ENCODE assay signal across 13 mouse cellular contexts in genomic region chr1:83181418-83181817, GRCm38 (mm10). TPM values are rescaled to one million over a fixed set of nuclear protein-coding genes. Genes with fewer than 3 reads are reported as not detected.
DNase-seq lines count a peak whose midpoint lies in the region; ATAC-seq and TF ChIP-seq lines count a peak whose summit lies in the region.
"Had no signal": no experiment of that assay in that cellular context is flagged by ENCODE, and none has a peak within 500 bp of the region (broad histone marks: within the 10 kb centered on the region; RNA-seq: fewer than 3 reads in every experiment).

No protein-coding gene starts in this region.

- no peak overlapping the region for H3K9ac ChIP-seq in intestine, postnatal 0 days (ENCODE audit: low read depth, low read length)
- no peak overlapping the region for H3K9ac ChIP-seq in intestine, embryonic 16.5 days (ENCODE audit: low read depth, low read length)
- H3K9ac ChIP-seq: limb, embryonic 12.5 days had no signal

- no peaks in the 10 kb centered on the region for H3K9me3 ChIP-seq in intestine, postnatal 0 days (ENCODE audit: control insufficient read depth)
- no peaks in the 10 kb centered on the region for H3K9me3 ChIP-seq in intestine, embryonic 16.5 days (ENCODE audit: control insufficient read depth, low read length)
- H3K9me3 ChIP-seq: limb, embryonic 12.5 days had no signal

- H3K4me2 ChIP-seq in intestine, postnatal 0 days (replicated peaks; ENCODE audit: low read depth), result no peak overlapping the region
- H3K4me2 ChIP-seq in intestine, embryonic 16.5 days (ENCODE audit: low read depth, low read length), result no peak overlapping the region
- H3K4me2 ChIP-seq: limb, embryonic 12.5 days had no signal

- no peaks in the 10 kb centered on the region for H3K36me3 ChIP-seq in intestine, postnatal 0 days (ENCODE audit: control insufficient read depth, insufficient read depth)
- no peaks in the 10 kb centered on the region for H3K36me3 ChIP-seq in intestine, embryonic 16.5 days (ENCODE audit: control insufficient read depth, insufficient read depth, low read length)
- H3K36me3 ChIP-seq: limb, embryonic 12.5 days had no signal

- H3K27me3 ChIP-seq in intestine, postnatal 0 days (replicated peaks; ENCODE audit: control insufficient read depth, insufficient read depth, low read length), result no peaks in the 10 kb centered on the region
- no peaks in the 10 kb centered on the region for H3K27me3 ChIP-seq in intestine, embryonic 16.5 days (replicated peaks; ENCODE audit: control insufficient read depth, insufficient read depth, low read length)
- H3K27me3 ChIP-seq: limb, embryonic 12.5 days had no signal

- ATAC-seq in intestine, postnatal 0 days, result no peak
- no peak for ATAC-seq in intestine, embryonic 16.5 days
- no peak for ATAC-seq in granulocyte monocyte progenitor cell, adult 5-6 weeks (replicated peaks; ENCODE audit: poor library complexity, severe bottlenecking)

- peak; percentile 16 for DNase-seq in right cerebral cortex, adult 18-20 months
- DNase-seq in right cerebral cortex, postnatal 36 days (ENCODE audit: low spot score in 2 of 2), result no peak
- DNase-seq in embryo, embryonic 11 days, result peak; percentile 38
- DNase-seq in adrenal gland, postnatal 14 days, result no peak
- no peak for DNase-seq in Muller cell, postnatal 12 days (ENCODE audit: inconsistent ontology term)
- DNase-seq: gastrocnemius, postnatal 10 days; kidney, adult 18-20 months; thymus, postnatal 36 days had no signal

- 66% methylated on average over 4 of the region's 4 CpGs for WGBS in intestine, postnatal 0 days
- 69% methylated on average over 4 of the region's 4 CpGs for WGBS in intestine, embryonic 16.5 days

- TF ChIP-seq CTCF in intestine, postnatal 0 days (IDR thresholded peaks at IDR 0.05; ENCODE audit: low read depth), result peak; percentile 67

- H3K4me1 ChIP-seq in intestine, postnatal 0 days (replicated peaks; ENCODE audit: control insufficient read depth, insufficient read depth, low read length), result no peaks in the 10 kb centered on the region
- no peaks in the 10 kb centered on the region for H3K4me1 ChIP-seq in intestine, embryonic 16.5 days (ENCODE audit: control insufficient read depth, insufficient read depth, low read length)
- H3K4me1 ChIP-seq: limb, embryonic 12.5 days had no signal

- no peak overlapping the region for H3K27ac ChIP-seq in intestine, postnatal 0 days (ENCODE audit: low read depth, low read length)
- H3K27ac ChIP-seq in intestine, embryonic 16.5 days (ENCODE audit: low read length), result no peak overlapping the region
- H3K27ac ChIP-seq: limb, embryonic 12.5 days had no signal

- no peak overlapping the region for H3K4me3 ChIP-seq in intestine, postnatal 0 days (ENCODE audit: low read depth, low read length)
- H3K4me3 ChIP-seq in intestine, embryonic 16.5 days (ENCODE audit: low read length), result no peak overlapping the region
- H3K4me3 ChIP-seq: limb, embryonic 12.5 days had no signal

RNA-seq across cellular contexts. Expression of gene Daw1, which starts 21.9 kb away (rescaled TPM):
- polyA plus RNA-seq in intestine, postnatal 0 days (2015; fragmentation: Nextera tagmentation; extraction: Ambion mirVana), result not detected in 2 replicates
- polyA plus RNA-seq in intestine, embryonic 16.5 days (2015; fragmentation: Nextera tagmentation; extraction: Ambion mirVana), result not detected in 2 replicates
- not detected in 2 replicates for total RNA-seq in adrenal gland, postnatal 14 days (2021)
- total RNA-seq in granulocyte monocyte progenitor cell, adult 5-6 weeks (2014; fragmentation: Nextera tagmentation), result not detected in 2 replicates
- total RNA-seq in granulocyte monocyte progenitor cell, adult 5-6 weeks (2017), result not detected in 2 replicates
- total RNA-seq: gastrocnemius, postnatal 10 days; MEL had no signal
- polyA plus RNA-seq: limb, embryonic 12.5 days had no signal

Comparison
In these comparisons a context has a peak if more than half of its experiments do, and no peak if none do; other contexts are left out.
1. DNase-seq: peak in right cerebral cortex, adult 18-20 months (single experiment) and embryo, embryonic 11 days (single experiment); none in right cerebral cortex, postnatal 36 days (0 of 2), adrenal gland, postnatal 14 days (single experiment) and Muller cell, postnatal 12 days (single experiment).